8 mouse cellular contexts compared by ENCODE assay signal in genomic region chr5:134186961-134187731, GRCm38 (mm10). TPM values are rescaled to one million over a fixed set of nuclear protein-coding genes. Genes with fewer than 3 reads are reported as not detected.
A peak's percentile ranks its signal among the peaks of the same experiment; 100 is the strongest.
DNase-seq lines count a peak whose midpoint lies in the region; ATAC-seq and TF ChIP-seq lines count a peak whose summit lies in the region.

No protein-coding gene starts in this region.

- no peak for TF ChIP-seq POLR2A in cerebellum, adult 2 months (IDR thresholded peaks at IDR 0.05; ENCODE audit: borderline replicate concordance, insufficient read depth, low read length)

- no peaks in the 10 kb centered on the region for H3K9me3 ChIP-seq in midbrain, embryonic 10.5 days (replicated peaks)
- H3K9me3 ChIP-seq in midbrain, embryonic 13.5 days: no peaks in the 10 kb centered on the region

- H3K27ac ChIP-seq in cerebellum, adult 2 months (ENCODE audit: insufficient read depth, low read length): no peak overlapping the region
- H3K27ac ChIP-seq in midbrain, embryonic 10.5 days (replicated peaks): no peak overlapping the region
- no peak overlapping the region for H3K27ac ChIP-seq in midbrain, embryonic 13.5 days

- 69% methylated on average over 4 of the region's 4 CpGs for WGBS in cerebellum, adult 2 months
- 76% methylated on average over 4 of the region's 4 CpGs for WGBS in midbrain, embryonic 10.5 days
- 77% methylated on average over 4 of the region's 4 CpGs for WGBS in midbrain, embryonic 13.5 days

- H3K4me3 ChIP-seq in cerebellum, adult 2 months (replicated peaks; ENCODE audit: insufficient read depth, low read depth, low read length): no peak overlapping the region
- no peak overlapping the region for H3K4me3 ChIP-seq in midbrain, embryonic 10.5 days
- no peak overlapping the region for H3K4me3 ChIP-seq in midbrain, embryonic 13.5 days (replicated peaks)

- no peak overlapping the region for H3K9ac ChIP-seq in midbrain, embryonic 13.5 days (replicated peaks)

- H3K27me3 ChIP-seq in cerebellum, adult 2 months (ENCODE audit: control insufficient read depth, insufficient read depth, low read length): no peaks in the 10 kb centered on the region
- no peaks in the 10 kb centered on the region for H3K27me3 ChIP-seq in midbrain, embryonic 10.5 days (ENCODE audit: low read depth, poor library complexity, severe bottlenecking)
- no peaks in the 10 kb centered on the region for H3K27me3 ChIP-seq in midbrain, embryonic 13.5 days

- H3K4me1 ChIP-seq in cerebellum, adult 2 months (ENCODE audit: control insufficient read depth, insufficient read depth, low read length): peaks cover 11% of the 10 kb centered on the region; the same call in 1 of the 2 replicates
- H3K4me1 ChIP-seq in midbrain, embryonic 10.5 days: peaks cover 17% of the 10 kb centered on the region
- peaks cover 17% of the 10 kb centered on the region for H3K4me1 ChIP-seq in midbrain, embryonic 13.5 days (replicated peaks)

- TF ChIP-seq CTCF in cerebellum, adult 2 months (IDR thresholded peaks at IDR 0.05; ENCODE audit: borderline replicate concordance, insufficient read depth, low read depth, low read length): peak; percentile 80

- H3K4me2 ChIP-seq in midbrain, embryonic 13.5 days (replicated peaks): no peak overlapping the region

- ATAC-seq in midbrain, embryonic 13.5 days: no peak
- peak; percentile 16 for ATAC-seq in inflammation-experienced regulatory T-cells, adult 6 months

- DNase-seq in cerebellum, adult 2 months: peak; percentile 24 to 49
- DNase-seq in cerebellum, adult 11 months: no peak
- DNase-seq in midbrain, embryonic 10.5 days (ENCODE audit: low spot score): peak; percentile 65
- DNase-seq in c-Kit-positive CD71-negative TER-119-negative erythroid progenitor cells, embryonic 14.5 days (ENCODE audit: low read depth): peak; percentile 70
- peak; percentile 47 to 75 for DNase-seq in lung, postnatal 4 days
- peak; percentile 57 to 62 for DNase-seq in spleen, postnatal 36 days (ENCODE audit: low spot score in 2 of 2)

- no peaks in the 10 kb centered on the region for H3K36me3 ChIP-seq in midbrain, embryonic 10.5 days
- 0 out of 2 replicates have a peak, but pooled peaks cover 3% of the 10 kb centered on the region for H3K36me3 ChIP-seq in midbrain, embryonic 13.5 days

RNA-seq across cellular contexts. Expression of gene Gtf2ird2, which starts 3.3 kb away (rescaled TPM):
- 17.6 and 18.4 TPM in 2 replicates for polyA plus RNA-seq in cerebellum, adult 2 months (2012; rRNA removed)
- polyA plus RNA-seq in midbrain, embryonic 10.5 days (2016; fragmentation: Nextera tagmentation; extraction: Ambion mirVana): 7.1 and 8.9 TPM in 2 replicates
- polyA plus RNA-seq in midbrain, embryonic 13.5 days (2015; fragmentation: Nextera tagmentation; extraction: Ambion mirVana): 15.1 and 15.7 TPM in 2 replicates
- polyA plus RNA-seq in inflammation-experienced regulatory T-cells, adult 6 months (2017; shearing (Covaris generic)): 1 to 10 TPM; 2.2 to 7.0 (median 4.0) TPM

RNA-seq across cellular contexts. Expression of gene Rcc1l, which starts 10.6 kb away (rescaled TPM):
- 15.7 and 16.5 TPM in 2 replicates for polyA plus RNA-seq in cerebellum, adult 2 months (2012; rRNA removed)
- polyA plus RNA-seq in midbrain, embryonic 10.5 days (2016; fragmentation: Nextera tagmentation; extraction: Ambion mirVana): 35.9 and 38.0 TPM in 2 replicates
- 18.4 and 20.8 TPM in 2 replicates for polyA plus RNA-seq in midbrain, embryonic 13.5 days (2015; fragmentation: Nextera tagmentation; extraction: Ambion mirVana)
- 1 to 10 TPM; 2.1 to 3.9 (median 2.2) TPM for polyA plus RNA-seq in inflammation-experienced regulatory T-cells, adult 6 months (2017; shearing (Covaris generic))

RNA-seq across cellular contexts. Expression of gene Ncf1, which starts 42.3 kb away (rescaled TPM):
- 2.5 and 3.0 TPM in 2 replicates for polyA plus RNA-seq in cerebellum, adult 2 months (2012; rRNA removed)
- polyA plus RNA-seq in midbrain, embryonic 10.5 days (2016; fragmentation: Nextera tagmentation; extraction: Ambion mirVana): 2.6 and 2.7 TPM in 2 replicates
- polyA plus RNA-seq in midbrain, embryonic 13.5 days (2015; fragmentation: Nextera tagmentation; extraction: Ambion mirVana): 1.6 and 2.3 TPM in 2 replicates
- 1 to 10 TPM; 3.9 to 8.5 (median 4.5) TPM for polyA plus RNA-seq in inflammation-experienced regulatory T-cells, adult 6 months (2017; shearing (Covaris generic))
